Mouse (Mus musculus): ENCODE results near the gene Bpifa1.

DNA sequence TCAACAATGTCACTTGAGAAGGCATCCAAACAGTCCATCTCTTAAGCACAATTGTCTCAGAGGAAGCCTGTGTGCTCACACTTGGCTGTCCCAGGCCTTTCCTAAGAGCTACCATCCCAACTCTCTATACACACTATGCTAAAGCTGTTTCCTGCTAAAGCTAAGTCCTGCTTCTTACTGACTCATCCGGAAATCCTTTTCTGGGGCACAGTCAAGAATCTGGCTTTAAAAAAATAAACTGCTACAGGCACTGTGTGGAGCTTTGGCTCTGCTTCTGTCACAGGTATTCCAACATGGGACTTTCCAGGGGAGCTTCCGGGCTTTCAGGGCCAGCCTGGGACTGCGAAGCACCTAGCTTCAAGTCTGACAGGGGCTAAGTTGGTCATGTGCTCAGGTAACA, 43.1 kb downstream of the Bpifa1 start:
- TF ChIP-seq CTCF (IDR thresholded peaks at IDR 0.05; ENCODE audit: extremely low read depth, insufficient read depth, low read length): no peak
- TF ChIP-seq POLR2A (IDR thresholded peaks at IDR 0.05; ENCODE audit: extremely low read depth, insufficient read depth, low read length): no peak

Data from cortical plate, adult 2 months (tissue).